Mouse (Mus musculus) forebrain, embryonic 14.5 days (tissue): Measurements from ENCODE around the gene Dirc2. TPM values are rescaled to one million over a fixed set of nuclear protein-coding genes. Genes with fewer than 3 reads are reported as not detected.

ENCODE experiments used
- ATAC-seq: fragments of 200-750 bp; cut with Nextera tagmentation; 2 replicates; pipeline ENCODE4 v1.8.0; 2017; ENCODE audit warnings: mild to moderate bottlenecking, moderate library complexity
- DNase-seq: peaks from one replicate; pipeline ENCODE4 v3.0.0-alpha.2; 2015; ENCODE audit warnings: low spot score
- H3K27ac ChIP-seq: fragments of 300-500 bp; sonication (generic); 2 replicates; pipeline ENCODE4 v1.5.1; 2014; ENCODE audit warnings: low read depth, mild to moderate bottlenecking, control low read depth, low read length, moderate library complexity
- H3K27me3 ChIP-seq: fragments of 300-500 bp; sonication (generic); replicated peaks from 2 replicates; pipeline ENCODE4 v1.6.1; 2014; ENCODE audit warnings: low read length, control low read depth, mixed read lengths; ENCODE audit not compliant: control insufficient read depth, insufficient read depth
- H3K36me3 ChIP-seq: fragments of 300-500 bp; sonication (generic); 2 replicates; pipeline ENCODE4 v1.6.1; 2014; ENCODE audit warnings: low read length, control low read depth; ENCODE audit not compliant: control insufficient read depth, insufficient read depth
- H3K4me1 ChIP-seq: fragments of 300-500 bp; sonication (generic); 2 replicates; pipeline ENCODE4 v1.6.1; 2014; ENCODE audit warnings: antibody characterized with exemption, low read length, control low read depth; ENCODE audit not compliant: control insufficient read depth, insufficient read depth
- H3K4me2 ChIP-seq: fragments of 300-500 bp; sonication (generic); 2 replicates; pipeline ENCODE4 v1.6.1; 2014; ENCODE audit warnings: mild to moderate bottlenecking, control low read depth, low read length
- H3K4me3 ChIP-seq: fragments of 300-500 bp; sonication (generic); 2 replicates; pipeline ENCODE4 v1.5.1; 2014; ENCODE audit warnings: low read depth, low read length, control low read depth
- H3K9ac ChIP-seq: fragments of 300-500 bp; sonication (generic); 2 replicates; pipeline ENCODE4 v1.6.1; 2014; ENCODE audit warnings: mild to moderate bottlenecking, low read length, control low read depth, moderate library complexity
- H3K9me3 ChIP-seq: fragments of 300-500 bp; sonication (generic); replicated peaks from 2 replicates; pipeline ENCODE4 v1.6.1; 2016; ENCODE audit warnings: low read length, control low read depth, mixed read lengths; ENCODE audit not compliant: control insufficient read depth
- WGBS: fragments of 180-500 bp; shearing (Covaris S2); extraction: QIAGEN DNeasy Blood & Tissue Kit; methylation state at CpG from one replicate; pipeline ENCODE4 v1.1.7; 2014; 5-methylcytosine and 5-hydroxymethylcytosine counted together
- polyA plus RNA-seq: library from polyadenylated mRNA; unstranded; fragments of >200 nt; fragmentation: Nextera tagmentation; extraction: Ambion mirVana; gene quantifications from 2 replicates; pipeline ENCODE4 v1.2.1, GENCODE M21; 2014

The Dirc2 gene
- polyA plus RNA-seq, 1 experiment from 2014 or later = 40.7 TPM

GRCm38 (mm10) chr16:35751841-35752240, 17.3 kb downstream of the Dirc2 start:
- no peaks in the 10 kb centered on the region for H3K27me3 ChIP-seq
- H3K4me1 ChIP-seq = no peaks in the 10 kb centered on the region
- no peak overlapping the region for H3K4me3 ChIP-seq
- DNase-seq (no peak), ATAC-seq (no peak)
- H3K36me3 ChIP-seq = no peaks in the 10 kb centered on the region
- no peak overlapping the region for H3K4me2 ChIP-seq
- no peak overlapping the region for H3K27ac ChIP-seq
- WGBS = 86% methylated on average over 4 of the region's 4 CpGs
- H3K9ac ChIP-seq = no peak overlapping the region
- H3K9me3 ChIP-seq = no peaks in the 10 kb centered on the region

- 86% methylated on average over 7 of the region's 7 CpGs for WGBS
- Histone ChIP-seq H3K9ac (no peak overlapping the region), H3K9me3 (no peaks in the 10 kb centered on the region), H3K36me3 (no peaks in the 10 kb centered on the region), H3K4me1 (no peaks in the 10 kb centered on the region), H3K27ac (no peak overlapping the region), H3K4me2 (no peak overlapping the region), H3K4me3 (no peak overlapping the region), H3K27me3 (no peaks in the 10 kb centered on the region)
- DNase-seq (no peak), ATAC-seq (no peak)
These were observed 19.8 kb downstream of the Dirc2 start for GRCm38 (mm10) chr16:35749385-35749784.

GRCm38 (mm10) chr16:35748237-35748603, 20.9 kb downstream of the Dirc2 start:
- WGBS = 87% methylated on average over 7 of the region's 7 CpGs
- H3K27me3 ChIP-seq = no peaks in the 10 kb centered on the region
- no peaks in the 10 kb centered on the region for H3K4me1 ChIP-seq
- DNase-seq = no peak
- ATAC-seq = no peak
- no peaks in the 10 kb centered on the region for H3K9me3 ChIP-seq
- no peak overlapping the region for H3K9ac ChIP-seq
- H3K27ac ChIP-seq = no peak overlapping the region
- no peak overlapping the region for H3K4me2 ChIP-seq
- no peaks in the 10 kb centered on the region for H3K36me3 ChIP-seq
- H3K4me3 ChIP-seq = no peak overlapping the region

- no peaks in the 10 kb centered on the region for H3K9me3 ChIP-seq
- DNase-seq (peak; percentile 24), ATAC-seq (0 out of 2 replicates have a peak, but pooled peaks have one; percentile 29)
- H3K4me2 ChIP-seq = no peak overlapping the region
- no peaks in the 10 kb centered on the region for H3K27me3 ChIP-seq
- no peaks in the 10 kb centered on the region for H3K36me3 ChIP-seq
- H3K9ac ChIP-seq = no peak overlapping the region
- H3K4me3 ChIP-seq = no peak overlapping the region
- H3K4me1 ChIP-seq = no peaks in the 10 kb centered on the region
- 0 out of 2 replicates have a peak overlapping the region, but pooled peaks have one; percentile 14 for H3K27ac ChIP-seq
- WGBS = 62% methylated on average over 9 of the region's 9 CpGs
These were observed 21.5 kb downstream of the Dirc2 start for GRCm38 (mm10) chr16:35747417-35748236.

- DNase-seq = no peak
These were observed 26.8 kb downstream of the Dirc2 start for GRCm38 (mm10) chr16:35742251-35742937.

GRCm38 (mm10) chr16:35741621-35742020, 27.5 kb downstream of the Dirc2 start:
- Histone ChIP-seq H3K9ac (no peak overlapping the region), H3K27me3 (no peaks in the 10 kb centered on the region), H3K36me3 (no peaks in the 10 kb centered on the region), H3K27ac (no peak overlapping the region), H3K9me3 (no peaks in the 10 kb centered on the region), H3K4me1 (0 out of 2 replicates have a peak, but pooled peaks cover 3% of the 10 kb centered on the region), H3K4me2 (no peak overlapping the region), H3K4me3 (no peak overlapping the region)
- ATAC-seq (no peak), DNase-seq (no peak)
- WGBS = 97% methylated on average over 5 of the region's 5 CpGs

More at GRCm38 (mm10) chr16:35742251-35742937, 26.8 kb downstream of the Dirc2 start:
- Histone ChIP-seq H3K9ac (no peak overlapping the region), H3K27ac (no peak overlapping the region), H3K4me1 (0 out of 2 replicates have a peak, but pooled peaks cover 3% of the 10 kb centered on the region), H3K4me2 (no peak overlapping the region), H3K27me3 (no peaks in the 10 kb centered on the region), H3K9me3 (no peaks in the 10 kb centered on the region), H3K36me3 (no peaks in the 10 kb centered on the region), H3K4me3 (no peak overlapping the region)
- no peak for ATAC-seq
- 94% methylated on average over 12 of the region's 12 CpGs for WGBS

GRCm38 (mm10) chr16:35740943-35741342, 28.2 kb downstream of the Dirc2 start:
- ATAC-seq = no peak
- 82% methylated on average over 6 of the region's 6 CpGs for WGBS

GRCm38 (mm10) chr16:35740357-35740756, 28.8 kb downstream of the Dirc2 start:
- no peaks in the 10 kb centered on the region for H3K27me3 ChIP-seq
- H3K4me2 ChIP-seq = no peak overlapping the region
- DNase-seq = no peak
- ATAC-seq = no peak
- no peaks in the 10 kb centered on the region for H3K36me3 ChIP-seq
- H3K9ac ChIP-seq = no peak overlapping the region
- no peak overlapping the region for H3K4me3 ChIP-seq
- H3K9me3 ChIP-seq = no peaks in the 10 kb centered on the region
- no peak overlapping the region for H3K27ac ChIP-seq
- H3K4me1 ChIP-seq = 0 out of 2 replicates have a peak, but pooled peaks cover 3% of the 10 kb centered on the region
- 57% methylated on average over 12 of the region's 12 CpGs for WGBS

More at GRCm38 (mm10) chr16:35740943-35741342, 28.2 kb downstream of the Dirc2 start:
- no peak for DNase-seq
- 0 out of 2 replicates have a peak, but pooled peaks cover 3% of the 10 kb centered on the region for H3K4me1 ChIP-seq
- no peak overlapping the region for H3K9ac ChIP-seq
- H3K27ac ChIP-seq = no peak overlapping the region
- H3K36me3 ChIP-seq = no peaks in the 10 kb centered on the region
- H3K9me3 ChIP-seq = no peaks in the 10 kb centered on the region
- no peaks in the 10 kb centered on the region for H3K27me3 ChIP-seq
- no peak overlapping the region for H3K4me2 ChIP-seq
- H3K4me3 ChIP-seq = no peak overlapping the region

- 0 out of 2 replicates have a peak, but pooled peaks cover 3% of the 10 kb centered on the region for H3K4me1 ChIP-seq
- H3K4me3 ChIP-seq = no peak overlapping the region
- 78% methylated on average over 1 of the region's 1 CpGs for WGBS
- ATAC-seq (no peak), DNase-seq (no peak)
- H3K4me2 ChIP-seq = no peak overlapping the region
- H3K9me3 ChIP-seq = no peaks in the 10 kb centered on the region
- H3K27me3 ChIP-seq = no peaks in the 10 kb centered on the region
- H3K36me3 ChIP-seq = no peaks in the 10 kb centered on the region; the same call in 1 of the 2 replicates
- no peak overlapping the region for H3K9ac ChIP-seq
- no peak overlapping the region for H3K27ac ChIP-seq
These were observed 29.6 kb downstream of the Dirc2 start for GRCm38 (mm10) chr16:35739548-35739947.
